Mouse (Mus musculus): ENCODE results near the gene Tomm6.
A peak's percentile ranks its signal among the peaks of the same experiment; 100 is the strongest.
"Not testable (repeated sequence)": the region's sequence is repeated elsewhere in the genome, so short reads cannot be mapped to it uniquely, and the experiment has no call there.

Gene Tomm6

GRCm38 (mm10) chr17:47654346-47654745 lies 33.8 kb downstream of the Tomm6 start:
- not testable (repeated sequence) for DNase-seq (ENCODE audit: low spot score in 2 of 2)

DNA sequence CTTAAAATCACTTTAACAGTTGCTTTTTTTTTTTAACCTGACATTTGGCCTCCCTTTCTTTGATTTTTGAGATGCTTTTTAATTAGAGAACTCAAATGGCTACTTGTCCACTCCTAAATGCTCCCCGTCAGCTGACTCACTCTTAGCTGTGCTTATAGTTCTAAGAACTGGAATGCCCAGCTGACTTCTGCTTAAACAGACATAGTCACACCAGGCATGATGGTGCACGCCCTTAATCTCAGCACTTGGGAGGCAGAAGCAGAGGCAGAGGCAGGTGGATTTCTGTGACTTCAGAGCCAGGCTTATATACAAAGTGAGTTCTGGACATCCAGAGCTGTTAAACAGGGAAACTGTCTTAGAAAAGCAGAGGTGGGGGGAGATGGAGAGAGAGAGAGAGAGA lies 36.2 kb downstream of the Tomm6 start:
- DNase-seq (ENCODE audit: low spot score in 2 of 2) = no peak

DNA sequence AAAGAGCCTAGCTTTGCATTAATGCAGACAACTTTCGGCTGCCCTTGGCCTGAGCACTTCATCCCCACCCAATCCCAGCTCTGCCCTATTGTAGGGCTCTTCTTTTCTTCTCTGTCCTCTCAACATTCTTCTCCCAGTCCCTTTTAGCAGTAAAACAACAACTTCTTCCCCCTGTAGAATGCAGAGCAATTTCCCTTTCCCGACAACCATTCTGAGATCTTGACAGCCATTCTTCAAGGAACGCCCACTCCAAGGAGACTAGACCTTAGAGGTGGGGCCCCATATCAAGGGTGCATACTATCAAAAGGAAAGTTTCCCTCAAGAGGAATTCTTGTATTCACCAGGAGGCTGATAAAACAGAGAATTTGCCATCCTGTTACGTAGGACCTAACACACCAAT lies 39.2 kb downstream of the Tomm6 start:
- DNase-seq (ENCODE audit: low spot score in 2 of 2) = no peak

DNA sequence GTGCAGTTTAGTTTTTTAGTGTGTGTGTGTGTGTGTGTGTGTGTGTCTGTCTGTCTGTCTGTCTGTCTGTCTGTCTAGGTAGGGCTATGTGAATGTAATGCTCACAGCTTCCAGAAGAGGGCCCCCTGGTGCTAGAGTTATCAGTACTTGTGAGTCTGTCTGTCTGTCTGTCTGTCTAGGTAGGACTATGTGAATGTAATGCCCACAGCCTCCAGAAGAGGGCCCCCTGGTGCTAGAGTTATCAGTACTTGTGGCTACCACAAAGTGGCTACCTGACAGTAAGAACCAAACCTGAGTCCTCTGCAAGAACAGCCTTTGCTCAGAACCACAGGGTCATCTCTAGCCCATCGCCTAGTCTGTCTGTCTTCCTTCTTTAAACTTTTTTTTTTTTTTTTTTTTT lies 41.5 kb downstream of the Tomm6 start:
- peak; percentile 38 to 40 for DNase-seq (ENCODE audit: low spot score in 2 of 2)

- no peak for DNase-seq (ENCODE audit: low spot score in 2 of 2)
Observed at GRCm38 (mm10) chr17:47642992-47643391, 45.2 kb downstream of the Tomm6 start.
